Mouse (Mus musculus): Measurements from ENCODE around the gene Tsks. TPM values are rescaled to one million over a fixed set of nuclear protein-coding genes. Genes with fewer than 3 reads are reported as not detected.

The Tsks gene
- polyA plus RNA-seq, 1 experiment from 2014 or later: 0.23 TPM

- Histone ChIP-seq H3K4me1 (replicated peaks; ENCODE audit: control insufficient read depth, insufficient read depth, low read length) (no peaks in the 10 kb centered on the region), H3K27me3 (ENCODE audit: control insufficient read depth, insufficient read depth, low read length) (no peaks in the 10 kb centered on the region), H3K4me3 (ENCODE audit: low read depth, low read length) (no peak overlapping the region), H3K9me3 (ENCODE audit: control insufficient read depth, low read length) (no peaks in the 10 kb centered on the region), H3K4me2 (ENCODE audit: low read depth, low read length, severe bottlenecking) (no peak overlapping the region), H3K9ac (ENCODE audit: low read length) (no peak overlapping the region), H3K27ac (ENCODE audit: low read depth, low read length) (no peak overlapping the region), H3K36me3 (ENCODE audit: control insufficient read depth, insufficient read depth, low read length) (no peaks in the 10 kb centered on the region; the same call in 1 of the 2 replicates)
- no peak for ATAC-seq (replicated peaks; ENCODE audit: low FRiP score)
- WGBS: 86% methylated on average over 8 of the region's 8 CpGs
- DNase-seq (ENCODE audit: low spot score): no peak
These were observed 19.3 kb downstream of the Tsks start for GRCm38 (mm10) chr7:44962337-44962736.

- H3K9me3 ChIP-seq (ENCODE audit: control insufficient read depth, low read length): no peaks in the 10 kb centered on the region
- 89% methylated on average over 5 of the region's 5 CpGs for WGBS
- no peak overlapping the region for H3K27ac ChIP-seq (ENCODE audit: low read depth, low read length)
- ATAC-seq (replicated peaks; ENCODE audit: low FRiP score) (no peak), DNase-seq (ENCODE audit: low spot score) (peak; percentile 32)
- H3K4me2 ChIP-seq (ENCODE audit: low read depth, low read length, severe bottlenecking): no peak overlapping the region
- H3K4me3 ChIP-seq (ENCODE audit: low read depth, low read length): no peak overlapping the region
- H3K9ac ChIP-seq (ENCODE audit: low read length): no peak overlapping the region
- no peaks in the 10 kb centered on the region for H3K4me1 ChIP-seq (replicated peaks; ENCODE audit: control insufficient read depth, insufficient read depth, low read length)
- H3K27me3 ChIP-seq (ENCODE audit: control insufficient read depth, insufficient read depth, low read length): no peaks in the 10 kb centered on the region
- no peaks in the 10 kb centered on the region; the same call in 1 of the 2 replicates for H3K36me3 ChIP-seq (ENCODE audit: control insufficient read depth, insufficient read depth, low read length)
These were observed 19.8 kb downstream of the Tsks start for GRCm38 (mm10) chr7:44962831-44963230.

- Histone ChIP-seq H3K4me2 (ENCODE audit: low read depth, low read length, severe bottlenecking) (no peak overlapping the region), H3K27me3 (ENCODE audit: control insufficient read depth, insufficient read depth, low read length) (no peaks in the 10 kb centered on the region), H3K9me3 (ENCODE audit: control insufficient read depth, low read length) (no peaks in the 10 kb centered on the region), H3K27ac (ENCODE audit: low read depth, low read length) (no peak overlapping the region), H3K4me1 (replicated peaks; ENCODE audit: control insufficient read depth, insufficient read depth, low read length) (no peaks in the 10 kb centered on the region), H3K9ac (ENCODE audit: low read length) (no peak overlapping the region), H3K4me3 (ENCODE audit: low read depth, low read length) (no peak overlapping the region), H3K36me3 (ENCODE audit: control insufficient read depth, insufficient read depth, low read length) (no peaks in the 10 kb centered on the region; the same call in 1 of the 2 replicates)
- ATAC-seq (replicated peaks; ENCODE audit: low FRiP score): no peak
- DNase-seq (ENCODE audit: low spot score): no peak
- WGBS: 98% methylated on average over 13 of the region's 13 CpGs
These were observed 22.0 kb downstream of the Tsks start for GRCm38 (mm10) chr7:44964990-44965389.

- 88% methylated on average over 7 of the region's 7 CpGs for WGBS
- no peak for ATAC-seq (replicated peaks; ENCODE audit: low FRiP score)
- Histone ChIP-seq H3K36me3 (ENCODE audit: control insufficient read depth, insufficient read depth, low read length) (no peaks in the 10 kb centered on the region; the same call in 1 of the 2 replicates), H3K27ac (ENCODE audit: low read depth, low read length) (no peak overlapping the region), H3K4me2 (ENCODE audit: low read depth, low read length, severe bottlenecking) (no peak overlapping the region), H3K4me1 (replicated peaks; ENCODE audit: control insufficient read depth, insufficient read depth, low read length) (peaks cover 1% of the 10 kb centered on the region; the same call in 1 of the 2 replicates), H3K4me3 (ENCODE audit: low read depth, low read length) (no peak overlapping the region), H3K27me3 (ENCODE audit: control insufficient read depth, insufficient read depth, low read length) (no peaks in the 10 kb centered on the region), H3K9me3 (ENCODE audit: control insufficient read depth, low read length) (no peaks in the 10 kb centered on the region), H3K9ac (ENCODE audit: low read length) (no peak overlapping the region)
- no peak for DNase-seq (ENCODE audit: low spot score)
These were observed 23.0 kb downstream of the Tsks start for GRCm38 (mm10) chr7:44965975-44966374.

GRCm38 (mm10) chr7:44966638-44967037 lies 23.6 kb downstream of the Tsks start:
- Histone ChIP-seq H3K4me2 (ENCODE audit: low read depth, low read length, severe bottlenecking) (no peak overlapping the region), H3K4me3 (ENCODE audit: low read depth, low read length) (no peak overlapping the region), H3K27me3 (ENCODE audit: control insufficient read depth, insufficient read depth, low read length) (no peaks in the 10 kb centered on the region), H3K9ac (ENCODE audit: low read length) (no peak overlapping the region), H3K9me3 (ENCODE audit: control insufficient read depth, low read length) (no peaks in the 10 kb centered on the region), H3K36me3 (ENCODE audit: control insufficient read depth, insufficient read depth, low read length) (no peaks in the 10 kb centered on the region; the same call in 1 of the 2 replicates), H3K27ac (ENCODE audit: low read depth, low read length) (no peak overlapping the region), H3K4me1 (replicated peaks; ENCODE audit: control insufficient read depth, insufficient read depth, low read length) (peaks cover 6% of the 10 kb centered on the region; the same call in 1 of the 2 replicates)
- no peak for ATAC-seq (replicated peaks; ENCODE audit: low FRiP score)
- no peak for DNase-seq (ENCODE audit: low spot score)
- WGBS: 80% methylated on average over 15 of the region's 15 CpGs

- peaks cover 10% of the 10 kb centered on the region; the same call in 1 of the 2 replicates for H3K4me1 ChIP-seq (replicated peaks; ENCODE audit: control insufficient read depth, insufficient read depth, low read length)
- H3K27me3 ChIP-seq (ENCODE audit: control insufficient read depth, insufficient read depth, low read length): no peaks in the 10 kb centered on the region
- H3K9ac ChIP-seq (ENCODE audit: low read length): peak overlapping the region; percentile 52
- under 1% methylated on average over 36 of the region's 36 CpGs for WGBS
- peak overlapping the region; percentile 72 for H3K27ac ChIP-seq (ENCODE audit: low read depth, low read length)
- ATAC-seq (replicated peaks; ENCODE audit: low FRiP score) (peak; percentile 95), DNase-seq (ENCODE audit: low spot score) (peak; percentile 94)
- peak overlapping the region; percentile 51 for H3K4me2 ChIP-seq (ENCODE audit: low read depth, low read length, severe bottlenecking)
- H3K4me3 ChIP-seq (ENCODE audit: low read depth, low read length): peak overlapping the region; percentile 46
- no peaks in the 10 kb centered on the region; the same call in 1 of the 2 replicates for H3K36me3 ChIP-seq (ENCODE audit: control insufficient read depth, insufficient read depth, low read length)
- H3K9me3 ChIP-seq (ENCODE audit: control insufficient read depth, low read length): no peaks in the 10 kb centered on the region
These were observed 27.3 kb downstream of the Tsks start for GRCm38 (mm10) chr7:44970231-44970691.

- Histone ChIP-seq H3K4me1 (replicated peaks; ENCODE audit: control insufficient read depth, insufficient read depth, low read length) (peaks cover 10% of the 10 kb centered on the region; the same call in 1 of the 2 replicates), H3K27ac (ENCODE audit: low read depth, low read length) (peak overlapping the region; percentile 72; the same call in 1 of the 2 replicates), H3K4me3 (ENCODE audit: low read depth, low read length) (peak overlapping the region; percentile 46), H3K9me3 (ENCODE audit: control insufficient read depth, low read length) (no peaks in the 10 kb centered on the region), H3K36me3 (ENCODE audit: control insufficient read depth, insufficient read depth, low read length) (no peaks in the 10 kb centered on the region; the same call in 1 of the 2 replicates), H3K27me3 (ENCODE audit: control insufficient read depth, insufficient read depth, low read length) (no peaks in the 10 kb centered on the region), H3K4me2 (ENCODE audit: low read depth, low read length, severe bottlenecking) (peak overlapping the region; percentile 51), H3K9ac (ENCODE audit: low read length) (peak overlapping the region; percentile 52)
- DNase-seq (ENCODE audit: low spot score) (no peak), ATAC-seq (replicated peaks; ENCODE audit: low FRiP score) (no peak)
- WGBS: 75% methylated on average over 7 of the region's 7 CpGs
These were observed 28.1 kb downstream of the Tsks start for GRCm38 (mm10) chr7:44971142-44971541.

GRCm38 (mm10) chr7:44973415-44974130 lies 30.6 kb downstream of the Tsks start:
- H3K27me3 ChIP-seq (ENCODE audit: control insufficient read depth, insufficient read depth, low read length): no peaks in the 10 kb centered on the region
- ATAC-seq (replicated peaks; ENCODE audit: low FRiP score) (no peak), DNase-seq (ENCODE audit: low spot score) (no peak)
- H3K4me3 ChIP-seq (ENCODE audit: low read depth, low read length): peak overlapping the region; percentile 44
- H3K4me2 ChIP-seq (ENCODE audit: low read depth, low read length, severe bottlenecking): peak overlapping the region; percentile 86
- H3K27ac ChIP-seq (ENCODE audit: low read depth, low read length): peak overlapping the region; percentile 82
- no peaks in the 10 kb centered on the region for H3K9me3 ChIP-seq (ENCODE audit: control insufficient read depth, low read length)
- H3K36me3 ChIP-seq (ENCODE audit: control insufficient read depth, insufficient read depth, low read length): peaks cover 17% of the 10 kb centered on the region
- H3K4me1 ChIP-seq (replicated peaks; ENCODE audit: control insufficient read depth, insufficient read depth, low read length): peaks cover 10% of the 10 kb centered on the region; the same call in 1 of the 2 replicates
- WGBS: 35% methylated on average over 14 of the region's 14 CpGs
- peak overlapping the region; percentile 72 for H3K9ac ChIP-seq (ENCODE audit: low read length)
